In the genomic region with DNA sequence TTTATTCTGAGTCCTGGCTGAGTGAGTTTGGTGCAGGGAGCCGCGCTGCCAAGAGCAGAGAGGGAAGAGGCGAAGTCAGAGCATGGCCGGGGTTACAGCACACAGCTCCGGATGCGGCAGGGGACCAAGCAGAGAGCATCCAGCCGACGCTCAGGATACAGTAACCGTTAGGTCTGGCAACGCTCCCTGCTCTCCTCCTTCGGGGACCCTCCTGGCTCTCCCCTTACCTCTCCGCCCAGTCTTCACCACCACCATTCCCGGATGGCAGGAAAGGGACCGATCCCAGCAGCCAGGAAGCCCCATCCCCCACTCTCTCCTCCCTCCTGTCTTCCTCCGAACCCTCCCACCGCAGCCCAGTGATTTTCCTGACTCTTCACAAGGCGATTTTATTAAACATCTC, we compare ENCODE assay signal across 9 mouse cellular contexts. TPM values are rescaled to one million over a fixed set of nuclear protein-coding genes. Genes with fewer than 3 reads are reported as not detected.
DNase-seq lines count a peak whose midpoint lies in the region; ATAC-seq and TF ChIP-seq lines count a peak whose summit lies in the region.
"Had no signal": no experiment of that assay in that cellular context is flagged by ENCODE, and none has a peak within 500 bp of the region (broad histone marks: within the 10 kb centered on the region; RNA-seq: fewer than 3 reads in every experiment).

No protein-coding gene starts in this region.

- no peak overlapping the region for H3K9ac ChIP-seq in liver, embryonic 15.5 days

- peak; percentile 31 for DNase-seq in gastrocnemius, postnatal 10 days
- DNase-seq in gastrocnemius, postnatal 25 days, result no peak
- DNase-seq in embryo, embryonic 9.5 days (ENCODE audit: extremely low spot score), result peak; percentile 73
- peak; percentile 53 for DNase-seq in hindbrain, embryonic 10.5 days (ENCODE audit: low spot score)
- no peak for DNase-seq in adipocyte (ENCODE audit: low spot score)
- DNase-seq in adrenal gland, adult (ENCODE audit: inconsistent age in 2 of 2, low spot score in 1 of 2), result no peak

- under 1% methylated on average over 17 of the region's 17 CpGs for WGBS in hindbrain, embryonic 10.5 days
- WGBS in liver, embryonic 15.5 days (ENCODE audit: insufficient replicate concordance), result 3% methylated on average over 17 of the region's 17 CpGs

- no peak for ATAC-seq in liver, embryonic 15.5 days (ENCODE audit: insufficient read depth)

- peaks cover 4% of the 10 kb centered on the region; the same call in 1 of the 2 replicates for H3K9me3 ChIP-seq in E14TG2a.4 (ENCODE audit: low read length)
- H3K9me3 ChIP-seq in hindbrain, embryonic 10.5 days, result no peaks in the 10 kb centered on the region
- 0 out of 2 replicates have a peak, but pooled peaks cover 4% of the 10 kb centered on the region for H3K9me3 ChIP-seq in liver, embryonic 15.5 days (replicated peaks)

- peak overlapping the region; percentile 80 for H3K27ac ChIP-seq in hindbrain, embryonic 10.5 days
- H3K27ac ChIP-seq in liver, embryonic 15.5 days (replicated peaks), result no peak overlapping the region

- peaks cover 40% of the 10 kb centered on the region for H3K4me1 ChIP-seq in E14TG2a.4 (replicated peaks; ENCODE audit: low read depth, low read length)
- peaks cover 13% of the 10 kb centered on the region for H3K4me1 ChIP-seq in hindbrain, embryonic 10.5 days (replicated peaks)
- H3K4me1 ChIP-seq in liver, embryonic 15.5 days (replicated peaks), result 0 out of 2 replicates have a peak, but pooled peaks cover 5% of the 10 kb centered on the region

- peaks cover 31% of the 10 kb centered on the region for H3K27me3 ChIP-seq in E14TG2a.4 (ENCODE audit: insufficient read depth, low read length)
- peaks cover 67% of the 10 kb centered on the region for H3K27me3 ChIP-seq in hindbrain, embryonic 10.5 days (ENCODE audit: insufficient read depth, poor library complexity, severe bottlenecking)
- H3K27me3 ChIP-seq in liver, embryonic 15.5 days, result peaks cover 73% of the 10 kb centered on the region

- peak overlapping the region; percentile 71 for H3K4me3 ChIP-seq in E14TG2a.4 (replicated peaks; ENCODE audit: low read length)
- H3K4me3 ChIP-seq in hindbrain, embryonic 10.5 days, result peak overlapping the region; percentile 55
- no peak overlapping the region for H3K4me3 ChIP-seq in liver, embryonic 15.5 days (replicated peaks)

- TF ChIP-seq CTCF in E14TG2a.4 (conservative IDR thresholded peaks at IDR 0.05; ENCODE audit: low read length), result no peak

- no peaks in the 10 kb centered on the region for H3K36me3 ChIP-seq in E14TG2a.4 (ENCODE audit: insufficient read depth, low read length)
- H3K36me3 ChIP-seq in hindbrain, embryonic 10.5 days, result no peaks in the 10 kb centered on the region
- H3K36me3 ChIP-seq in liver, embryonic 15.5 days (replicated peaks), result no peaks in the 10 kb centered on the region

- H3K4me2 ChIP-seq in liver, embryonic 15.5 days, result peak overlapping the region; percentile 27; the same call in 1 of the 2 replicates

RNA-seq across cellular contexts. Expression of a gene that starts 20.7 kb away (rescaled TPM):
- total RNA-seq in gastrocnemius, postnatal 10 days (2021), result 1 to 10 TPM; 2.1 to 4.5 TPM
- total RNA-seq in gastrocnemius, postnatal 25 days (2021), result 1 to 10 TPM; 1.6 TPM
- 2.3 and 6.1 TPM in 2 replicates for polyA plus RNA-seq in hindbrain, embryonic 10.5 days (2016; fragmentation: Nextera tagmentation; extraction: Ambion mirVana)
- polyA plus RNA-seq in liver, embryonic 15.5 days (2015; fragmentation: Nextera tagmentation; extraction: Ambion mirVana), result 0.13 and 0.18 TPM in 2 replicates
- total RNA-seq: neutrophil, adult 5-6 weeks had no signal

RNA-seq across cellular contexts. Expression of a gene that starts 20.8 kb away (rescaled TPM):
- total RNA-seq in gastrocnemius, postnatal 10 days (2021), result 10 to 100 TPM; 17.7 to 26.2 TPM
- total RNA-seq in gastrocnemius, postnatal 25 days (2021), result 10 to 100 TPM; 29.2 to 30.7 TPM
- 104 and 114 TPM in 2 replicates for polyA plus RNA-seq in hindbrain, embryonic 10.5 days (2016; fragmentation: Nextera tagmentation; extraction: Ambion mirVana)
- polyA plus RNA-seq in liver, embryonic 15.5 days (2015; fragmentation: Nextera tagmentation; extraction: Ambion mirVana), result 84.0 and 88.1 TPM in 2 replicates

RNA-seq across cellular contexts. Expression of a gene that starts 56.9 kb away (rescaled TPM):
- 100 to 1,000 TPM; 231 to 235 TPM for total RNA-seq in gastrocnemius, postnatal 10 days (2021)
- 100 to 1,000 TPM; 156 to 196 TPM for total RNA-seq in gastrocnemius, postnatal 25 days (2021)
- 59.5 and 71.1 TPM in 2 replicates for polyA plus RNA-seq in hindbrain, embryonic 10.5 days (2016; fragmentation: Nextera tagmentation; extraction: Ambion mirVana)
- polyA plus RNA-seq in liver, embryonic 15.5 days (2015; fragmentation: Nextera tagmentation; extraction: Ambion mirVana), result 23.7 and 29.6 TPM in 2 replicates

RNA-seq across cellular contexts. Expression of a gene that starts 57.8 kb away (rescaled TPM):
- total RNA-seq in gastrocnemius, postnatal 10 days (2021), result 100 to 1,000 TPM; 220 to 226 TPM
- total RNA-seq in gastrocnemius, postnatal 25 days (2021), result 100 to 1,000 TPM; 263 to 281 TPM
- polyA plus RNA-seq in hindbrain, embryonic 10.5 days (2016; fragmentation: Nextera tagmentation; extraction: Ambion mirVana), result 132 and 172 TPM in 2 replicates
- 146 and 173 TPM in 2 replicates for polyA plus RNA-seq in liver, embryonic 15.5 days (2015; fragmentation: Nextera tagmentation; extraction: Ambion mirVana)

Comparison
In these comparisons a context has a peak if more than half of its experiments do, and no peak if none do; other contexts are left out.
1. DNase-seq: peak in gastrocnemius, postnatal 10 days (single experiment), embryo, embryonic 9.5 days (single experiment) and hindbrain, embryonic 10.5 days (single experiment); none in gastrocnemius, postnatal 25 days (single experiment), adipocyte (single experiment) and adrenal gland, adult (0 of 2).